Mouse (Mus musculus) brain, embryonic 14.5 days (tissue): ENCODE measurements around the gene Adcyap1r1.

Experiments
- CTCF ChIP-seq: fragments of 200-500 bp; IDR thresholded peaks from 2 replicates; pipeline ENCODE4 v1.5.1; 2012; ENCODE audit warnings: inconsistent platforms, mild to moderate bottlenecking, moderate library complexity, borderline replicate concordance; ENCODE audit not compliant: insufficient read depth, insufficient read length; ENCODE audit errors: extremely low read depth
- POLR2A ChIP-seq: fragments of 200-500 bp; IDR thresholded peaks from 2 replicates; pipeline ENCODE4 v1.6.1; 2012; ENCODE audit warnings: mild to moderate bottlenecking, inconsistent platforms, borderline replicate concordance; ENCODE audit not compliant: poor library complexity, insufficient read depth, insufficient read length, severe bottlenecking; ENCODE audit errors: extremely low read depth

GRCm38 (mm10) chr6:55463966-55464365 is 12.2 kb downstream of the Adcyap1r1 start:
- no peak for TF ChIP-seq POLR2A
- no peak for TF ChIP-seq CTCF
